Mouse (Mus musculus): ENCODE measurements around the gene Clec2e. TPM values are rescaled to one million over a fixed set of nuclear protein-coding genes. Genes with fewer than 3 reads are reported as not detected.

The Clec2e gene
- 0.18 TPM in 1 of 2 replicates, not detected in the other for total RNA-seq (2023)

GRCm38 (mm10) chr6:129100794-129101193, at the start of gene Clec2e:
Gene Clec2e (minus strand): TSS chr6:129100913.

DNA sequence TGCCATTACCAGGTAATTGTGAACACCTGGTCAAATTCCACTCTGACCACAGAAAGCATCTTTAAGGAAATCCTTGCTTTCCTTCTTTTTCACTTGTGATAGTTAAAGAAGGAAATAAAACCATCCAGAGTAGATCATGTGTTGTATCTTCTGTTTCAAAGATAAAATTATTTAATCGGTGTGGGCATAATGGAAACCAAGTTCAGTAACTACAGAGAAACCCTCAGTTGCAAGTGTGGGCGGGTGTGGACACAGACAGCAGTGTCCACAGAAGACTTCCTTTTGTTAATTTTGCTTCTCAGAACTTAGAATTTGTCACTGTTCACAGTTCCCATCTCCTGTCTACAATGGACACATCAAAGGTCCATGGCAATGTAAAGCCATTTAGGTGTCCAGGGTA, 55.1 kb downstream of the Clec2e start, which contains the start of gene Klrb1f:
TSS of gene Klrb1f (plus strand) at position 301 of the 400 bp plus-strand sequence.

Other genes with a start within 250 kb of the Clec2e start
- 6.1 and 6.5 TPM in 2 replicates for gene Clec2i, start 213.3 kb downstream of the Clec2e start, total RNA-seq (2023)
- gene BC035044, start 209.8 kb downstream of the Clec2e start, total RNA-seq (2023), result 20.0 and 27.4 TPM in 2 replicates
- 1.4 and 2.7 TPM in 2 replicates for gene Clec2g, start 166.5 kb downstream of the Clec2e start, total RNA-seq (2023)
- gene Klrb1f, start 55.0 kb downstream of the Clec2e start, total RNA-seq (2023), result 10.7 and 13.9 TPM in 2 replicates
- gene Clec2d, start 79.7 kb upstream of the Clec2e start, total RNA-seq (2023), result 14.3 and 24.8 TPM in 2 replicates
- 39.1 and 48.5 TPM in 2 replicates for gene Cd69, start 174.5 kb upstream of the Clec2e start, total RNA-seq (2023)
- not detected in 2 replicates for gene 4922502D21Rik, start 230.9 kb upstream of the Clec2e start, total RNA-seq (2023)
- 157 TPM in 2 replicates for gene Clec12a, start 241.8 kb upstream of the Clec2e start, total RNA-seq (2023)